8 mouse cellular contexts compared by ENCODE assay signal in genomic region chr1:179960543-179960876, GRCm38 (mm10). TPM values are rescaled to one million over a fixed set of nuclear protein-coding genes. Genes with fewer than 3 reads are reported as not detected.
DNase-seq lines count a peak whose midpoint lies in the region; ATAC-seq and TF ChIP-seq lines count a peak whose summit lies in the region.

No protein-coding gene starts in this region.

- no peaks in the 10 kb centered on the region for H3K36me3 ChIP-seq in lung, embryonic 14.5 days (ENCODE audit: insufficient read depth)
- H3K36me3 ChIP-seq in embryonic facial prominence, embryonic 14.5 days (ENCODE audit: control insufficient read depth, insufficient read depth, low read length): no peaks in the 10 kb centered on the region
- no peaks in the 10 kb centered on the region for H3K36me3 ChIP-seq in intestine, postnatal 0 days (ENCODE audit: control insufficient read depth, insufficient read depth)
- no peaks in the 10 kb centered on the region for H3K36me3 ChIP-seq in neural tube, embryonic 14.5 days (ENCODE audit: control insufficient read depth, insufficient read depth, low read length)

- H3K27ac ChIP-seq in lung, embryonic 14.5 days (ENCODE audit: low read depth): peak overlapping the region; percentile 93
- H3K27ac ChIP-seq in embryonic facial prominence, embryonic 14.5 days (replicated peaks; ENCODE audit: low read depth, low read length): peak overlapping the region; percentile 94
- peak overlapping the region; percentile 94 for H3K27ac ChIP-seq in intestine, postnatal 0 days (ENCODE audit: low read depth, low read length)
- H3K27ac ChIP-seq in neural tube, embryonic 14.5 days (ENCODE audit: low read depth, low read length): peak overlapping the region; percentile 96

- no peak for TF ChIP-seq CTCF in lung, embryonic 14.5 days (IDR thresholded peaks at IDR 0.05; ENCODE audit: low read depth)
- no peak for TF ChIP-seq CTCF in intestine, postnatal 0 days (IDR thresholded peaks at IDR 0.05; ENCODE audit: low read depth)

- H3K4me1 ChIP-seq in lung, embryonic 14.5 days (ENCODE audit: insufficient read depth): peaks cover 2% of the 10 kb centered on the region; the same call in 1 of the 2 replicates
- peaks cover 22% of the 10 kb centered on the region for H3K4me1 ChIP-seq in embryonic facial prominence, embryonic 14.5 days (ENCODE audit: control insufficient read depth, insufficient read depth, low read length)
- peaks cover 5% of the 10 kb centered on the region; the same call in 1 of the 2 replicates for H3K4me1 ChIP-seq in intestine, postnatal 0 days (replicated peaks; ENCODE audit: control insufficient read depth, insufficient read depth, low read length)
- H3K4me1 ChIP-seq in neural tube, embryonic 14.5 days (ENCODE audit: control insufficient read depth, insufficient read depth, low read length): peaks cover 14% of the 10 kb centered on the region

- WGBS in lung, embryonic 14.5 days: 0% methylated on average over 9 of the region's 9 CpGs
- WGBS in embryonic facial prominence, embryonic 14.5 days: 2% methylated on average over 9 of the region's 9 CpGs
- 0% methylated on average over 9 of the region's 9 CpGs for WGBS in intestine, postnatal 0 days
- WGBS in neural tube, embryonic 14.5 days: 0% methylated on average over 9 of the region's 9 CpGs

- peak overlapping the region; percentile 70 for H3K4me3 ChIP-seq in lung, embryonic 14.5 days (ENCODE audit: low read depth, low read length)
- peak overlapping the region; percentile 75 for H3K4me3 ChIP-seq in embryonic facial prominence, embryonic 14.5 days (ENCODE audit: low read depth, low read length)
- H3K4me3 ChIP-seq in intestine, postnatal 0 days (ENCODE audit: low read depth, low read length): peak overlapping the region; percentile 88
- peak overlapping the region; percentile 84 for H3K4me3 ChIP-seq in neural tube, embryonic 14.5 days (ENCODE audit: low read depth, low read length)

- no peaks in the 10 kb centered on the region for H3K9me3 ChIP-seq in lung, embryonic 14.5 days (ENCODE audit: low read depth, low read length)
- no peaks in the 10 kb centered on the region for H3K9me3 ChIP-seq in embryonic facial prominence, embryonic 14.5 days (ENCODE audit: control insufficient read depth, low read length)
- no peaks in the 10 kb centered on the region for H3K9me3 ChIP-seq in intestine, postnatal 0 days (ENCODE audit: control insufficient read depth)
- no peaks in the 10 kb centered on the region for H3K9me3 ChIP-seq in neural tube, embryonic 14.5 days (ENCODE audit: control insufficient read depth, low read length)

- H3K4me2 ChIP-seq in lung, embryonic 14.5 days: peak overlapping the region; percentile 79
- H3K4me2 ChIP-seq in embryonic facial prominence, embryonic 14.5 days (ENCODE audit: low read depth, low read length): peak overlapping the region; percentile 70
- H3K4me2 ChIP-seq in intestine, postnatal 0 days (replicated peaks; ENCODE audit: low read depth): peak overlapping the region; percentile 92
- peak overlapping the region; percentile 94 for H3K4me2 ChIP-seq in neural tube, embryonic 14.5 days (ENCODE audit: low read depth, low read length)

- no peak for ATAC-seq in lung, embryonic 14.5 days (ENCODE audit: insufficient read depth)
- no peak for ATAC-seq in embryonic facial prominence, embryonic 14.5 days (ENCODE audit: low read depth)
- ATAC-seq in intestine, postnatal 0 days: no peak
- no peak for ATAC-seq in neural tube, embryonic 14.5 days (ENCODE audit: low read depth)

- H3K9ac ChIP-seq in lung, embryonic 14.5 days: peak overlapping the region; percentile 92
- peak overlapping the region; percentile 93 for H3K9ac ChIP-seq in embryonic facial prominence, embryonic 14.5 days (ENCODE audit: low read depth, low read length)
- peak overlapping the region; percentile 94 for H3K9ac ChIP-seq in intestine, postnatal 0 days (ENCODE audit: low read depth, low read length)
- H3K9ac ChIP-seq in neural tube, embryonic 14.5 days (replicated peaks; ENCODE audit: low read depth, low read length): peak overlapping the region; percentile 97

- no peaks in the 10 kb centered on the region for H3K27me3 ChIP-seq in lung, embryonic 14.5 days (ENCODE audit: insufficient read depth, low read length)
- no peaks in the 10 kb centered on the region for H3K27me3 ChIP-seq in embryonic facial prominence, embryonic 14.5 days (replicated peaks; ENCODE audit: control insufficient read depth, insufficient read depth, low read length)
- no peaks in the 10 kb centered on the region for H3K27me3 ChIP-seq in intestine, postnatal 0 days (replicated peaks; ENCODE audit: control insufficient read depth, insufficient read depth, low read length)
- H3K27me3 ChIP-seq in neural tube, embryonic 14.5 days (ENCODE audit: control insufficient read depth, insufficient read depth, low read length): no peaks in the 10 kb centered on the region

- DNase-seq in lung, embryonic 14.5 days: no peak
- no peak for DNase-seq in lung, postnatal 4 days
- DNase-seq in embryonic facial prominence, embryonic 14.5 days (ENCODE audit: low spot score): no peak
- no peak for DNase-seq in right cerebral cortex, postnatal 4 days
- DNase-seq in gastrocnemius, postnatal 25 days: no peak
- no peak for DNase-seq in urinary bladder, postnatal 25 days (ENCODE audit: low spot score)

RNA-seq across cellular contexts. Expression of gene Cdc42bpa, which starts 0.2 kb away (rescaled TPM):
- 14.9 and 15.4 TPM in 2 replicates for polyA plus RNA-seq in lung, embryonic 14.5 days (2014; fragmentation: Nextera tagmentation; extraction: Ambion mirVana)
- polyA plus RNA-seq in embryonic facial prominence, embryonic 14.5 days (2014; fragmentation: Nextera tagmentation; extraction: Ambion mirVana): 16.3 and 17.0 TPM in 2 replicates
- 9.2 and 10.9 TPM in 2 replicates for polyA plus RNA-seq in intestine, postnatal 0 days (2015; fragmentation: Nextera tagmentation; extraction: Ambion mirVana)
- polyA plus RNA-seq in neural tube, embryonic 14.5 days (2014; fragmentation: Nextera tagmentation; extraction: Ambion mirVana): 25.0 and 33.6 TPM in 2 replicates
- 10 to 100 TPM; 22.1 to 22.9 TPM for total RNA-seq in gastrocnemius, postnatal 25 days (2021)
